Mouse (Mus musculus) intestine, embryonic 15.5 days (tissue): ENCODE measurements around the gene Thra. TPM values are rescaled to one million over a fixed set of nuclear protein-coding genes. Genes with fewer than 3 reads are reported as not detected.
A peak's percentile ranks its signal among the peaks of the same experiment; 100 is the strongest.

ENCODE experiments used
- ATAC-seq: fragments of 200-750 bp; cut with Nextera tagmentation; 2 replicates; pipeline ENCODE4 v1.8.0; 2017; ENCODE audit warnings: moderate TSS enrichment, moderate library complexity
- H3K27ac ChIP-seq: fragments of 300-500 bp; sonication (generic); 2 replicates; pipeline ENCODE4 v1.5.1; 2015; ENCODE audit warnings: mild to moderate bottlenecking, inconsistent platforms
- H3K27me3 ChIP-seq: fragments of 300-500 bp; sonication (generic); replicated peaks from 2 replicates; pipeline ENCODE4 v1.6.1; 2015; ENCODE audit warnings: inconsistent platforms
- H3K36me3 ChIP-seq: fragments of 300-500 bp; sonication (generic); 2 replicates; pipeline ENCODE4 v1.6.1; 2015; ENCODE audit warnings: inconsistent platforms
- H3K4me1 ChIP-seq: fragments of 300-500 bp; sonication (generic); replicated peaks from 2 replicates; pipeline ENCODE4 v1.6.1; 2015; ENCODE audit warnings: inconsistent platforms
- H3K4me2 ChIP-seq: fragments of 300-500 bp; sonication (generic); replicated peaks from 2 replicates; pipeline ENCODE4 v1.6.1; 2015; ENCODE audit warnings: mild to moderate bottlenecking, inconsistent platforms
- H3K4me3 ChIP-seq: fragments of 300-500 bp; sonication (generic); replicated peaks from 2 replicates; pipeline ENCODE4 v1.5.1; 2015; ENCODE audit warnings: inconsistent platforms
- H3K9ac ChIP-seq: fragments of 300-500 bp; sonication (generic); 2 replicates; pipeline ENCODE4 v1.6.1; 2015; ENCODE audit warnings: inconsistent platforms
- H3K9me3 ChIP-seq: fragments of 300-500 bp; sonication (generic); 2 replicates; pipeline ENCODE4 v1.6.1; 2016; ENCODE audit warnings: inconsistent platforms
- whole genome bisulfite sequencing: fragments of 180-500 bp; shearing (Covaris S2); methylation state at CpG from one replicate; pipeline ENCODE4 v1.1.7; 2015; 5-methylcytosine and 5-hydroxymethylcytosine counted together
- polyA plus RNA-seq: library from polyadenylated mRNA; unstranded; fragments of >200 nt; fragmentation: Nextera tagmentation; extraction: Ambion mirVana; gene quantifications from 2 replicates; pipeline ENCODE4 v1.2.1, GENCODE M21; 2015

Thra gene
- 42.7 and 45.5 TPM in 2 replicates for polyA plus RNA-seq

- under 1% methylated on average over 22 of the region's 22 CpGs for WGBS
- Histone ChIP-seq H3K9ac (peak within 1 kb of the TSS; percentile 98), H3K36me3 (no peaks in the 10 kb centered on the region), H3K9me3 (no peaks in the 10 kb centered on the region), H3K27me3 (no peaks in the 10 kb centered on the region), H3K4me1 (peaks cover 42% of the 10 kb centered on the region), H3K4me2 (peak within 1 kb of the TSS; percentile 86), H3K4me3 (peak within 1 kb of the TSS; percentile 92), H3K27ac (peak within 1 kb of the TSS; percentile 95)
- peak; percentile 84 for ATAC-seq
Observed at GRCm38 (mm10) chr11:98740393-98741050, at the start of gene Thra. TSS of gene Thra (plus strand) at chr11:98740638.

- Histone ChIP-seq H3K4me1 (no peaks in the 10 kb centered on the region), H3K27me3 (no peaks in the 10 kb centered on the region), H3K9ac (no peak overlapping the region), H3K36me3 (peaks cover 53% of the 10 kb centered on the region), H3K9me3 (no peaks in the 10 kb centered on the region), H3K4me3 (no peak overlapping the region), H3K27ac (no peak overlapping the region), H3K4me2 (no peak overlapping the region)
- WGBS = 67% methylated on average over 13 of the region's 13 CpGs
- ATAC-seq = 0 out of 2 replicates have a peak, but pooled peaks have one; percentile 37
Observed at GRCm38 (mm10) chr11:98693201-98693600, 47.2 kb upstream of the Thra start.

GRCm38 (mm10) chr11:98693746-98694145 lies 46.7 kb upstream of the Thra start:
- peaks cover 51% of the 10 kb centered on the region for H3K36me3 ChIP-seq
- H3K9ac ChIP-seq = no peak overlapping the region
- no peaks in the 10 kb centered on the region for H3K4me1 ChIP-seq
- H3K4me3 ChIP-seq = no peak overlapping the region
- H3K27ac ChIP-seq = no peak overlapping the region
- H3K27me3 ChIP-seq = no peaks in the 10 kb centered on the region
- no peak overlapping the region for H3K4me2 ChIP-seq
- no peaks in the 10 kb centered on the region for H3K9me3 ChIP-seq
- WGBS = 86% methylated on average over 9 of the region's 9 CpGs
- no peak for ATAC-seq

- H3K9me3 ChIP-seq = no peaks in the 10 kb centered on the region
- no peaks in the 10 kb centered on the region for H3K4me1 ChIP-seq
- H3K27ac ChIP-seq = no peak overlapping the region
- H3K4me3 ChIP-seq = no peak overlapping the region
- peaks cover 51% of the 10 kb centered on the region for H3K36me3 ChIP-seq
- WGBS = 76% methylated on average over 9 of the region's 9 CpGs
- no peak overlapping the region for H3K9ac ChIP-seq
- ATAC-seq = no peak
- H3K27me3 ChIP-seq = no peaks in the 10 kb centered on the region
- H3K4me2 ChIP-seq = no peak overlapping the region
Observed at GRCm38 (mm10) chr11:98694301-98694700, 46.1 kb upstream of the Thra start.

GRCm38 (mm10) chr11:98695408-98695807 lies 45.0 kb upstream of the Thra start:
- Histone ChIP-seq H3K4me3 (no peak overlapping the region), H3K27ac (no peak overlapping the region), H3K36me3 (peaks cover 42% of the 10 kb centered on the region), H3K27me3 (no peaks in the 10 kb centered on the region), H3K9ac (no peak overlapping the region), H3K4me2 (no peak overlapping the region), H3K4me1 (no peaks in the 10 kb centered on the region), H3K9me3 (no peaks in the 10 kb centered on the region)
- ATAC-seq = no peak
- WGBS = 65% methylated on average over 14 of the region's 14 CpGs

- no peak overlapping the region for H3K27ac ChIP-seq
- no peaks in the 10 kb centered on the region for H3K27me3 ChIP-seq
- no peak overlapping the region for H3K4me2 ChIP-seq
- no peak for ATAC-seq
- no peak overlapping the region for H3K4me3 ChIP-seq
- H3K9ac ChIP-seq = no peak overlapping the region
- peaks cover 30% of the 10 kb centered on the region for H3K36me3 ChIP-seq
- WGBS = 85% methylated on average over 14 of the region's 14 CpGs
- no peaks in the 10 kb centered on the region for H3K9me3 ChIP-seq
- no peaks in the 10 kb centered on the region for H3K4me1 ChIP-seq
Observed at GRCm38 (mm10) chr11:98696454-98697216, 43.8 kb upstream of the Thra start.

GRCm38 (mm10) chr11:98697225-98697624 lies 43.2 kb upstream of the Thra start:
- H3K27ac ChIP-seq = no peak overlapping the region
- no peak for ATAC-seq
- H3K27me3 ChIP-seq = no peaks in the 10 kb centered on the region
- no peaks in the 10 kb centered on the region for H3K9me3 ChIP-seq
- WGBS = 90% methylated on average over 12 of the region's 12 CpGs
- H3K4me1 ChIP-seq = no peaks in the 10 kb centered on the region
- H3K4me3 ChIP-seq = no peak overlapping the region
- H3K36me3 ChIP-seq = peaks cover 28% of the 10 kb centered on the region
- no peak overlapping the region for H3K9ac ChIP-seq
- H3K4me2 ChIP-seq = no peak overlapping the region

- Histone ChIP-seq H3K4me1 (no peaks in the 10 kb centered on the region), H3K9ac (no peak overlapping the region), H3K4me2 (no peak overlapping the region), H3K27me3 (no peaks in the 10 kb centered on the region), H3K9me3 (no peaks in the 10 kb centered on the region), H3K4me3 (no peak overlapping the region), H3K36me3 (peaks cover 16% of the 10 kb centered on the region; the same call in 1 of the 2 replicates), H3K27ac (no peak overlapping the region)
- ATAC-seq = no peak
- 86% methylated on average over 16 of the region's 16 CpGs for WGBS
Observed at GRCm38 (mm10) chr11:98698849-98699640, 41.4 kb upstream of the Thra start.

GRCm38 (mm10) chr11:98699911-98700310 lies 40.5 kb upstream of the Thra start:
- peak; percentile 78 for ATAC-seq
- 31% methylated on average over 4 of the region's 4 CpGs for WGBS

GRCm38 (mm10) chr11:98701213-98701670 lies 39.2 kb upstream of the Thra start, which contains the start of gene Csf3:
TSS of gene Csf3 (plus strand) at chr11:98701263.
- no peaks in the 10 kb centered on the region for H3K4me1 ChIP-seq
- ATAC-seq = no peak
- no peak within 1 kb of the TSS for H3K4me3 ChIP-seq
- no peak within 1 kb of the TSS for H3K4me2 ChIP-seq
- no peaks in the 10 kb centered on the region for H3K27me3 ChIP-seq
- WGBS = 43% methylated on average over 10 of the region's 10 CpGs
- no peak within 1 kb of the TSS for H3K9ac ChIP-seq
- no peak within 1 kb of the TSS for H3K27ac ChIP-seq
- peaks cover 14% of the 10 kb centered on the region; the same call in 1 of the 2 replicates for H3K36me3 ChIP-seq
- H3K9me3 ChIP-seq = no peaks in the 10 kb centered on the region

More at GRCm38 (mm10) chr11:98699911-98700310, 40.5 kb upstream of the Thra start:
- no peak overlapping the region for H3K4me2 ChIP-seq
- no peaks in the 10 kb centered on the region for H3K4me1 ChIP-seq
- no peak overlapping the region for H3K27ac ChIP-seq
- no peaks in the 10 kb centered on the region for H3K9me3 ChIP-seq
- H3K36me3 ChIP-seq = peaks cover 14% of the 10 kb centered on the region; the same call in 1 of the 2 replicates
- H3K4me3 ChIP-seq = no peak overlapping the region
- H3K9ac ChIP-seq = no peak overlapping the region
- no peaks in the 10 kb centered on the region for H3K27me3 ChIP-seq

- Histone ChIP-seq H3K9me3 (no peaks in the 10 kb centered on the region), H3K27ac (no peak overlapping the region), H3K9ac (no peak overlapping the region), H3K4me3 (no peak overlapping the region), H3K36me3 (peaks cover 23% of the 10 kb centered on the region; the same call in 1 of the 2 replicates), H3K4me2 (no peak overlapping the region), H3K4me1 (no peaks in the 10 kb centered on the region), H3K27me3 (no peaks in the 10 kb centered on the region)
- WGBS = 68% methylated on average over 5 of the region's 5 CpGs
- no peak for ATAC-seq
Observed at GRCm38 (mm10) chr11:98702323-98702722, 38.1 kb upstream of the Thra start.

- no peak overlapping the region for H3K9ac ChIP-seq
- H3K36me3 ChIP-seq = peaks cover 24% of the 10 kb centered on the region; the same call in 1 of the 2 replicates
- H3K27ac ChIP-seq = no peak overlapping the region
- H3K4me1 ChIP-seq = peaks cover 19% of the 10 kb centered on the region
- no peak for ATAC-seq
- WGBS = 88% methylated on average over 10 of the region's 10 CpGs
- no peak overlapping the region for H3K4me2 ChIP-seq
- no peaks in the 10 kb centered on the region for H3K27me3 ChIP-seq
- H3K9me3 ChIP-seq = no peaks in the 10 kb centered on the region
- H3K4me3 ChIP-seq = no peak overlapping the region
Observed at GRCm38 (mm10) chr11:98705021-98705420, 35.4 kb upstream of the Thra start.
